Mouse (Mus musculus) hindbrain, embryonic 11.5 days (tissue): ENCODE measurements around the gene Rnf43. TPM values are rescaled to one million over a fixed set of nuclear protein-coding genes. Genes with fewer than 3 reads are reported as not detected.

ENCODE experiments used
- ATAC-seq: fragments of 200-750 bp; cut with Nextera tagmentation; 2 replicates; pipeline ENCODE4 v1.8.0; 2017; ENCODE audit warnings: mild to moderate bottlenecking, moderate TSS enrichment, moderate library complexity; ENCODE audit not compliant: low FRiP score
- DNase-seq: peaks from one replicate; pipeline ENCODE4 v3.0.0-alpha.2; 2015; ENCODE audit warnings: low spot score
- H3K27ac ChIP-seq: fragments of 300-500 bp; sonication (generic); 2 replicates; pipeline ENCODE4 v1.5.1; 2014; ENCODE audit warnings: mild to moderate bottlenecking, low read depth, low read length
- H3K27me3 ChIP-seq: fragments of 300-500 bp; sonication (generic); 2 replicates; pipeline ENCODE4 v1.6.1; 2014; ENCODE audit warnings: mild to moderate bottlenecking, low read length, moderate library complexity, mixed read lengths; ENCODE audit not compliant: control insufficient read depth, insufficient read depth
- H3K36me3 ChIP-seq: fragments of 300-500 bp; sonication (generic); 2 replicates; pipeline ENCODE4 v1.6.1; 2014; ENCODE audit warnings: mild to moderate bottlenecking, low read length, moderate library complexity, mixed read lengths; ENCODE audit not compliant: control insufficient read depth, insufficient read depth
- H3K4me1 ChIP-seq: fragments of 300-500 bp; sonication (generic); replicated peaks from 2 replicates; pipeline ENCODE4 v1.6.1; 2014; ENCODE audit warnings: low read length, mixed read lengths; ENCODE audit not compliant: control insufficient read depth, insufficient read depth
- H3K4me2 ChIP-seq: fragments of 300-500 bp; sonication (generic); replicated peaks from 2 replicates; pipeline ENCODE4 v1.6.1; 2014; ENCODE audit warnings: mild to moderate bottlenecking, low read depth, low read length
- H3K4me3 ChIP-seq: fragments of 300-500 bp; sonication (generic); 2 replicates; pipeline ENCODE4 v1.5.1; 2014; ENCODE audit warnings: low read depth, low read length
- H3K9ac ChIP-seq: fragments of 300-500 bp; sonication (generic); 2 replicates; pipeline ENCODE4 v1.6.1; 2014; ENCODE audit warnings: low read depth, low read length
- H3K9me3 ChIP-seq: fragments of 300-500 bp; sonication (generic); 2 replicates; pipeline ENCODE4 v1.6.1; 2016; ENCODE audit warnings: low read length; ENCODE audit not compliant: control insufficient read depth
- WGBS: fragments of 180-500 bp; shearing (Covaris S2); extraction: QIAGEN DNeasy Blood & Tissue Kit; methylation state at CpG from one replicate; pipeline ENCODE4 v1.1.7; 2014; 5-methylcytosine and 5-hydroxymethylcytosine counted together
- polyA plus RNA-seq: library from polyadenylated mRNA; unstranded; fragments of >200 nt; fragmentation: Nextera tagmentation; extraction: Ambion mirVana; gene quantifications from 2 replicates; pipeline ENCODE4 v1.2.1, GENCODE M21; 2014

Rnf43 gene
- polyA plus RNA-seq, 1 experiment from 2014 or later, result 1.5 TPM

GRCm38 (mm10) chr11:87666256-87667035 lies 3.9 kb downstream of the Rnf43 start:
- Histone ChIP-seq H3K9me3 (no peaks in the 10 kb centered on the region), H3K4me1 (no peaks in the 10 kb centered on the region), H3K27me3 (peaks cover 7% of the 10 kb centered on the region; the same call in 1 of the 2 replicates), H3K27ac (no peak overlapping the region), H3K9ac (no peak overlapping the region), H3K36me3 (no peaks in the 10 kb centered on the region), H3K4me3 (no peak overlapping the region), H3K4me2 (no peak overlapping the region)
- DNase-seq (no peak), ATAC-seq (no peak)
- WGBS, result 86% methylated on average over 12 of the region's 12 CpGs

DNA sequence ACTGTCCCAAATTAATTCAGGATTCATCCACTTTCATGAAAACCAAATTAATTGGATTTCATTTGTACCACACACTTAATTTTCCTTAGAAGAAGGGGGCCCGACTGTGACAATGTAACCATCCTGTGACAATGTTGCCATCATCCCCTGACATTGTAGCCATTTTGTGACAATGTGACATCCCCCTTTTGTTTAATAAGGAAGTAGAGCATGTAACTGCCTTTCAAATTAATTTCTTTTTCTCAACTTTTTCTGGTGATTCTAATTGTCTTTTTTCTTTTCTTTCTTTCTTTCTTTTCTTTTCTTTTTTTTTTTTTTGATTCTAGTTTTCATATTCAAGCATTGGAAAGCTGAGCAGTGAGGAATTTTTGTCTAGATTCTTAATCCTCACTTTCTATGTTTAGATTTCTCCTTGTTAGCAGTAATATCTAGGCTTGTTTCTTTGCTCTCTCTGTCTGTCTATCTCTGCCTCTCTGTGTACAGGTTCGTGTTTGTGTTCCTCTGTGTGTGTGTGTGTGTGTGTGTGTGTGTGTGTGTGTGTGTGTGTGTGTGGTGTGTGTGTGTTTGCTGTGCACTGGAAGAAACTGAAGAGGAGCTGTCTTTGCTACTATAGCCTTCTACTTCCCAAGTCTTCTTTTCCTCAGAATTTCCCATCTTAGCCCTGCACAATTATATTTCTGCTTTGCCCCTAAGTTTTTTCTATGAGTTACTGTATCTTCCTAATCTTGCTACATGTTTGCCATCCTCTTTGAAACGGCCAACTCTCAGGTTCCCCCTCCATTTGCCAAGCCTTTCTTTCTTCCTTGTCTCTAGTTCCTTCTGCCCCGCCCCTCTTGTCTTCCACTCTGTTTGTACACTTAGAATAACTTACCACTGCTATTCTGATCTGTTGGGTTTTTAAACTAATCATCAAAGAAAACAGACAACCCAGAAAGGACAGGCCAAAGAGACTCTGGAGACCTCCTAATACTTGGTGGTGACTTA lies 4.9 kb downstream of the Rnf43 start:
- H3K4me3 ChIP-seq, result no peak overlapping the region
- 73% methylated on average over 4 of the region's 4 CpGs for WGBS
- no peaks in the 10 kb centered on the region for H3K9me3 ChIP-seq
- no peak for DNase-seq
- H3K9ac ChIP-seq, result no peak overlapping the region
- no peak overlapping the region for H3K27ac ChIP-seq
- H3K36me3 ChIP-seq, result no peaks in the 10 kb centered on the region
- no peak for ATAC-seq
- no peak overlapping the region for H3K4me2 ChIP-seq
- H3K4me1 ChIP-seq, result no peaks in the 10 kb centered on the region
- H3K27me3 ChIP-seq, result peaks cover 7% of the 10 kb centered on the region; the same call in 1 of the 2 replicates

GRCm38 (mm10) chr11:87673282-87673681 lies 10.8 kb downstream of the Rnf43 start:
- H3K4me3 ChIP-seq, result no peak overlapping the region
- H3K9me3 ChIP-seq, result no peaks in the 10 kb centered on the region
- 98% methylated on average over 1 of the region's 1 CpGs for WGBS
- H3K27ac ChIP-seq, result no peak overlapping the region
- DNase-seq (no peak), ATAC-seq (no peak)
- no peaks in the 10 kb centered on the region for H3K36me3 ChIP-seq
- no peak overlapping the region for H3K4me2 ChIP-seq
- H3K27me3 ChIP-seq, result no peaks in the 10 kb centered on the region
- H3K4me1 ChIP-seq, result no peaks in the 10 kb centered on the region
- H3K9ac ChIP-seq, result no peak overlapping the region

DNA sequence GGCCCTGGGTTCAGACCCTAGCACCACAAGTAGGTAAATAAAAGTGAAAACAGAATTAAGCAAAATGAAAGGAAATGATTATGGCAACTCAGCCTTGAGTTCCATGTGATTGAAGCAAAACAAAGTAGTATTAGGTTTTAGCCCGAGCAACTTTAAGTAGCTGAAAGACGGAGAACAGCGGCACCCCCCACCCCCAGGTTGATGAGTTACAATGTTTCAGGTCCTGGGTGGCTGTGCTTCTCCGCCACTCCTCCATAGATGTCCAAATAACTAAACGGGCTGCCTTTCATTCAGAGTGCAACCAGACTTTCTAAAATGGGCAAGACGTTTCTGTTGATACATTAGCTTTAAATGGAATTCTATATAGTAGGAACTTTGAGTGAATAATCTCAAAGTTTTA lies 13.1 kb downstream of the Rnf43 start:
- 88% methylated on average over 6 of the region's 6 CpGs for whole genome bisulfite sequencing
- Histone ChIP-seq H3K9ac (no peak overlapping the region), H3K4me1 (no peaks in the 10 kb centered on the region), H3K4me2 (no peak overlapping the region), H3K4me3 (no peak overlapping the region), H3K27ac (no peak overlapping the region), H3K9me3 (no peaks in the 10 kb centered on the region), H3K27me3 (no peaks in the 10 kb centered on the region), H3K36me3 (no peaks in the 10 kb centered on the region)
- ATAC-seq, result no peak
- no peak for DNase-seq

- no peaks in the 10 kb centered on the region for H3K9me3 ChIP-seq
- H3K27ac ChIP-seq, result no peak overlapping the region
- 49% methylated on average over 5 of the region's 5 CpGs for WGBS
- H3K9ac ChIP-seq, result no peak overlapping the region
- no peaks in the 10 kb centered on the region for H3K36me3 ChIP-seq
- ATAC-seq (no peak), DNase-seq (no peak)
- no peaks in the 10 kb centered on the region for H3K27me3 ChIP-seq
- no peak overlapping the region for H3K4me2 ChIP-seq
- H3K4me3 ChIP-seq, result no peak overlapping the region
- no peaks in the 10 kb centered on the region for H3K4me1 ChIP-seq
Measured at GRCm38 (mm10) chr11:87677756-87678155, 15.2 kb downstream of the Rnf43 start.

DNA sequence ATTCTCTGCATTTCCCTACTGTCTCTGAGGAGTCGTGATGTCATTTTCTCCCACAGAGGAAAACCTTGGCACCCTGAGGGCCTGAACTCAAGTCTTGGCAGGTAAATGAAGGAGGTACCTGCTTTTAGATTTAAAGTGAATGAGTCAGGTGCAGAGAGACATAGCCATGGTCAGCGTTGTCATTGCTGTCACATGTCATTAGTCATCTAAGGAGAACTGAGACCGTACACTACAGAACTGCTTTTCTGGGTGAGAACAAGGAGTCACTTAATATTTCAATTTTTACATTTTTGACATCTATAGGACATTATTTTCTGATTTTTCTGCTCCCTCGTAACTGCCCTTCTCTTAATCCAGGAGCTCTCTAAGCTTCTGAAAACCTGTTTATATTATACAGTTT lies 16.0 kb downstream of the Rnf43 start:
- no peaks in the 10 kb centered on the region for H3K9me3 ChIP-seq
- whole genome bisulfite sequencing, result 82% methylated on average over 4 of the region's 4 CpGs
- no peak overlapping the region for H3K4me2 ChIP-seq
- DNase-seq (no peak), ATAC-seq (no peak)
- no peak overlapping the region for H3K9ac ChIP-seq
- no peaks in the 10 kb centered on the region for H3K4me1 ChIP-seq
- no peaks in the 10 kb centered on the region for H3K27me3 ChIP-seq
- H3K36me3 ChIP-seq, result no peaks in the 10 kb centered on the region
- no peak overlapping the region for H3K4me3 ChIP-seq
- H3K27ac ChIP-seq, result no peak overlapping the region

DNA sequence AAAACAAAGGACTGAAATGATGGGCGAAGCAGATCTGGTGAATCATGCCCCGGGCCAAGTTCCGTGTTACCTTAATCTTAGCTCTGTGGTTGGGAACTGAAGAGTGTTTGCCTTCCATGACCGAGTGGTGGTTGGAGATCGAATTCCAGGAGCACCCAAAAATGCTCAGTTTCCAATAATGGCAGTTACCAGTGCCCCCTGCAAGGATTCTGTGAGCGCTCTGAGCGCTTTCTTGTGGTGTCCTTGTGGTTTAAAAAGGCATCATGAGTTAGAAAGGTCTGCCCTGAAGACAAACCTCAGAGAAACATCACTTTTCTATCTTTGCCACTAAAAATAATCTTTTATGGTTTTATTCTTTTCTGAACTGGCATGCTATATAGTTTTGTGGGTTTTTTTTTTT lies 16.5 kb downstream of the Rnf43 start:
- DNase-seq, result no peak
- Histone ChIP-seq H3K4me1 (no peaks in the 10 kb centered on the region), H3K9ac (no peak overlapping the region), H3K27ac (no peak overlapping the region), H3K4me2 (no peak overlapping the region), H3K36me3 (no peaks in the 10 kb centered on the region), H3K9me3 (no peaks in the 10 kb centered on the region), H3K4me3 (no peak overlapping the region), H3K27me3 (no peaks in the 10 kb centered on the region)
- WGBS, result 87% methylated on average over 7 of the region's 7 CpGs
- no peak for ATAC-seq

- no peak overlapping the region for H3K4me2 ChIP-seq
- H3K27ac ChIP-seq, result no peak overlapping the region
- no peaks in the 10 kb centered on the region for H3K9me3 ChIP-seq
- H3K4me1 ChIP-seq, result no peaks in the 10 kb centered on the region
- no peaks in the 10 kb centered on the region for H3K27me3 ChIP-seq
- ATAC-seq (no peak), DNase-seq (no peak)
- WGBS, result 91% methylated on average over 9 of the region's 9 CpGs
- no peak overlapping the region for H3K9ac ChIP-seq
- no peak overlapping the region for H3K4me3 ChIP-seq
- H3K36me3 ChIP-seq, result no peaks in the 10 kb centered on the region
Measured at GRCm38 (mm10) chr11:87680786-87681185, 18.3 kb downstream of the Rnf43 start.
